Mouse (Mus musculus) forebrain, embryonic 12.5 days (tissue): ENCODE data around the gene Gm21988. TPM values are rescaled to one million over a fixed set of nuclear protein-coding genes. Genes with fewer than 3 reads are reported as not detected.

Experiments
- ATAC-seq: fragments of 200-750 bp; cut with Nextera tagmentation; 2 replicates; pipeline ENCODE4 v1.8.0; 2017; ENCODE audit warnings: moderate TSS enrichment; ENCODE audit not compliant: low FRiP score
- H3K27ac ChIP-seq: fragments of 300-500 bp; sonication (generic); 2 replicates; pipeline ENCODE4 v1.5.1; 2016; ENCODE audit warnings: mild to moderate bottlenecking
- H3K27me3 ChIP-seq: fragments of 300-500 bp; sonication (generic); 2 replicates; pipeline ENCODE4 v1.6.1; 2016; ENCODE audit warnings: mild to moderate bottlenecking
- H3K36me3 ChIP-seq: fragments of 300-500 bp; sonication (generic); replicated peaks from 2 replicates; pipeline ENCODE4 v1.6.1; 2016; ENCODE audit warnings: mild to moderate bottlenecking
- H3K4me1 ChIP-seq: fragments of 300-500 bp; sonication (generic); 2 replicates; pipeline ENCODE4 v1.6.1; 2016
- H3K4me2 ChIP-seq: fragments of 300-500 bp; sonication (generic); 2 replicates; pipeline ENCODE4 v1.6.1; 2016; ENCODE audit warnings: mild to moderate bottlenecking, moderate library complexity
- H3K4me3 ChIP-seq: fragments of 300-500 bp; sonication (generic); replicated peaks from 2 replicates; pipeline ENCODE4 v1.5.1; 2016; ENCODE audit warnings: mild to moderate bottlenecking
- H3K9ac ChIP-seq: fragments of 300-500 bp; sonication (generic); 2 replicates; pipeline ENCODE4 v1.6.1; 2016; ENCODE audit warnings: mild to moderate bottlenecking
- H3K9me3 ChIP-seq: fragments of 300-500 bp; sonication (generic); 2 replicates; pipeline ENCODE4 v1.6.1; 2016
- WGBS: fragments of 180-500 bp; shearing (Covaris S2); methylation state at CpG from one replicate; pipeline ENCODE4 v1.1.7; 2016; 5-methylcytosine and 5-hydroxymethylcytosine counted together
- polyA plus RNA-seq: library from polyadenylated mRNA; unstranded; fragments of >200 nt; fragmentation: Nextera tagmentation; extraction: Ambion mirVana; gene quantifications from 2 replicates; pipeline ENCODE4 v1.2.1, GENCODE M21; 2016

Gene Gm21988
- polyA plus RNA-seq, 1 experiment from 2014 or later, result 11.2 TPM

GRCm38 (mm10) chr11:70221603-70222500, 17.8 kb downstream of the Gm21988 start:
- Histone ChIP-seq H3K4me1 (peaks cover 45% of the 10 kb centered on the region), H3K27me3 (peaks cover 52% of the 10 kb centered on the region), H3K4me3 (peak overlapping the region; percentile 57), H3K36me3 (peaks cover 13% of the 10 kb centered on the region), H3K9me3 (no peaks in the 10 kb centered on the region), H3K4me2 (peak overlapping the region; percentile 91), H3K27ac (peak overlapping the region; percentile 82; the same call in 1 of the 2 replicates), H3K9ac (peak overlapping the region; percentile 77)
- ATAC-seq, result no peak
- 9% methylated on average over 14 of the region's 14 CpGs for WGBS

- H3K27ac ChIP-seq, result peak within 1 kb of the TSS; percentile 91
- peaks cover 52% of the 10 kb centered on the region for H3K27me3 ChIP-seq
- peak within 1 kb of the TSS; percentile 77 for H3K9ac ChIP-seq
- peak within 1 kb of the TSS; percentile 57 for H3K4me3 ChIP-seq
- peaks cover 15% of the 10 kb centered on the region for H3K36me3 ChIP-seq
- peaks cover 36% of the 10 kb centered on the region for H3K4me1 ChIP-seq
- ATAC-seq, result peak; percentile 96
- under 1% methylated on average over 28 of the region's 28 CpGs for WGBS
- no peaks in the 10 kb centered on the region for H3K9me3 ChIP-seq
- peak within 1 kb of the TSS; percentile 91 for H3K4me2 ChIP-seq
Observed at GRCm38 (mm10) chr11:70220731-70221602, 18.7 kb downstream of the Gm21988 start, which contains the start of gene Slc16a13. Slc16a13 (minus strand) TSS chr11:70221064.

GRCm38 (mm10) chr11:70220323-70220722, 19.3 kb downstream of the Gm21988 start:
- Histone ChIP-seq H3K9ac (peak overlapping the region; percentile 77), H3K27ac (peak overlapping the region; percentile 91), H3K4me2 (peak overlapping the region; percentile 91), H3K4me1 (peaks cover 34% of the 10 kb centered on the region), H3K4me3 (peak overlapping the region; percentile 57), H3K9me3 (no peaks in the 10 kb centered on the region), H3K36me3 (peaks cover 15% of the 10 kb centered on the region), H3K27me3 (peaks cover 52% of the 10 kb centered on the region)
- ATAC-seq, result no peak
- 1% methylated on average over 24 of the region's 24 CpGs for WGBS

DNA sequence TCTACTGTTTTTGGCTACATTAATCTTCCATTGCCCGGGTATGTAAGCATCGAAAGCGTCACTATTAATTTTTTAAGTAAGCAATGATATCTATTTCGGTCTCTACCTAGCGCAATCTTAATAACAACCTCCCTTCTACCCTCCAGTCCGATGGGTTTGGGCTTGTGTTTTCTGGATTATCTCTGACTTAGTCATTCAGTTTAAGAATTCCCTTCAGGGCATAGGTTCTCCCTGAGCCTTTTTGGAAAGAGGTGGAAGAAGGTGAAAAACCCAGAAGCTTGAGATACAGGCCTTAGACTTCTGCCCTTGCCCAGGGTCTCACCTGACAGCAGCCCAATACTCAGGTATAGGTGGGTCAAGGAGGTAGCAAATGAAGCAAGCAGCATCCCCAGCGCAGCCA, 19.8 kb downstream of the Gm21988 start:
- Histone ChIP-seq H3K27me3 (peaks cover 52% of the 10 kb centered on the region), H3K9me3 (no peaks in the 10 kb centered on the region)
- 57% methylated on average over 7 of the region's 7 CpGs for WGBS

DNA sequence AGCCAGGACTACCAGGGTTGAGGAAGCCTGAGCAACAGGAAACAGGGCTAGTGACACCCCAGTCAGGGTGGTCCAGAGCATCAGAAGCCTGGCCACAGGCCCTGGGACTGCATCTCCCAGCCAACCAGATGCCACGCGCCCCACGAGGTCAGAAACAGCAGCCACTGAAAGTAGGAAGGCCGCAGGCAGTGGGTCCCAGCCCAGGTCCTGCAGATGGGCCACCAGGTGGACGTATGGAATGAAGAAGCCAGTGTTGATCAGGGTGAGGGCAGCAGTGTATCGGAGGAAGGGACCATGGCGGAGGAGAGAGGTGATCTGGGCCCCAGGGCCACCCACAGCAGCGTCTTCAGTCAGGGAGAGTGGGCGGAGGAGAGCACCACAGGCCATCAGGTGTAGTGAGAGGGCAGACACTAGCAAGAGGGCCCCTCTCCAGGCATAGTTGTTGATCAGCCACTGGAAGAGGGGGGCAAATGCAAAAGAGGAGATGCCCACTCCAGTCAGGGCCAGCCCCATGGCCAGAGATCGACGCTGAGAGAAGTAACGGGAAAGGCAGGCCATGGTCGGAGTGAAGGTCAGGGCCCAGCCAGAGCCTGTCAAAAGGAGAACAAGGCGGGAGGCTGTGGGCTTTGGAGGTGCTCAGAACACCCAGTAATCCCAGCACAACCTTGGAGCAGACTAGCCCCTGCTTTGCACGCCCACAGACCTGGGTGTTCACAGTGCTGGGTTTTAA, 20.7 kb downstream of the Gm21988 start:
- Histone ChIP-seq H3K9ac (no peak overlapping the region), H3K36me3 (peaks cover 15% of the 10 kb centered on the region), H3K4me2 (peak overlapping the region; percentile 91), H3K9me3 (no peaks in the 10 kb centered on the region), H3K27me3 (peaks cover 52% of the 10 kb centered on the region), H3K4me3 (peak overlapping the region; percentile 8; the same call in 1 of the 2 replicates), H3K27ac (no peak overlapping the region), H3K4me1 (peaks cover 46% of the 10 kb centered on the region)
- WGBS, result 92% methylated on average over 15 of the region's 15 CpGs
- no peak for ATAC-seq

More for the DNA sequence above, 19.8 kb downstream of the Gm21988 start:
- ATAC-seq, result no peak
- Histone ChIP-seq H3K4me1 (peaks cover 37% of the 10 kb centered on the region), H3K36me3 (peaks cover 15% of the 10 kb centered on the region), H3K27ac (peak overlapping the region; percentile 91), H3K4me3 (peak overlapping the region; percentile 57), H3K4me2 (peak overlapping the region; percentile 91), H3K9ac (peak overlapping the region; percentile 77)

- Histone ChIP-seq H3K27ac (no peak overlapping the region), H3K27me3 (peaks cover 55% of the 10 kb centered on the region), H3K9me3 (no peaks in the 10 kb centered on the region), H3K9ac (no peak overlapping the region), H3K4me3 (no peak overlapping the region), H3K4me2 (no peak overlapping the region), H3K36me3 (peaks cover 15% of the 10 kb centered on the region), H3K4me1 (peaks cover 50% of the 10 kb centered on the region)
- 91% methylated on average over 4 of the region's 4 CpGs for WGBS
- ATAC-seq, result no peak
Observed at GRCm38 (mm10) chr11:70218039-70218438, 21.6 kb downstream of the Gm21988 start.

DNA sequence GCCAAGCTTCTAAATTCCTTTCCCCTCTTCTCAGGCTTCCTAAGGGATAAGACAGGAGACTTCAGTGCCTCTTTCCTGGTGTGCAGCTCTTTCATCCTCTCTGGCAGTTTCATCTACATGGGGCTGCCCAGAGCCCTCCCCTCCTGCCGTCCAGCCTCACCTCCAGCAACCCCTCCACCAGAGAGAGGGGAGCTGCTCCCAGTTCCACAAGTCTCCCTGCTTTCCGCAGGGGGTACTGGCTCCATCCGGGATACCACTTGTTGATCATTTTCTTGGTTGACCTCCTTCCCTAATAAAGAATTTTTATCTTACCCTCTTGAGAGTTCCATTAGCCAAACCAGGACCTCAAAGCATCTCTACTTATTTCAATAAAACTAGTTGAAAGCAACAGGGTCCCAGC, 23.5 kb downstream of the Gm21988 start:
- H3K4me2 ChIP-seq, result no peak overlapping the region
- WGBS, result 47% methylated on average over 3 of the region's 3 CpGs
- peaks cover 59% of the 10 kb centered on the region for H3K27me3 ChIP-seq
- no peak overlapping the region for H3K4me3 ChIP-seq
- no peak overlapping the region for H3K9ac ChIP-seq
- no peak for ATAC-seq
- H3K9me3 ChIP-seq, result no peaks in the 10 kb centered on the region
- no peak overlapping the region for H3K27ac ChIP-seq
- peaks cover 15% of the 10 kb centered on the region for H3K36me3 ChIP-seq
- peaks cover 37% of the 10 kb centered on the region for H3K4me1 ChIP-seq

DNA sequence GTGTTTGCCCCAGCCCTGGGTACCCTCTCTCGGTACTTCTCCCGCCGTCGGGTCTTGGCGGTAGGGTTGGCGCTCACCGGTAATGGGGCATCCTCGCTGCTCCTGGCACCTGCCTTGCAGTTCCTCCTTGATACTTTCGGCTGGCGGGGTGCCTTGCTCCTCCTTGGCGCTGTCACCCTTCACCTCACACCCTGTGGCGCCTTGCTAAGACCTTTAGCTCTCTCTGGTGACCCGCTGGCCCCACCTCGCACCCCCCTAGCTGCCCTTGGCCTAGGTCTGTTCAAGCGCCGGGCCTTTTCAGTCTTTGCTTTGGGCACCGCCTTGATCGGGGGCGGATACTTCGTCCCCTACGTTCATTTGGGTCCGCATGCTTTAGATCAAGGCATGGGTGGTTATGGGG, 24.3 kb downstream of the Gm21988 start:
- Histone ChIP-seq H3K9me3 (no peaks in the 10 kb centered on the region), H3K4me1 (peaks cover 36% of the 10 kb centered on the region), H3K27me3 (peaks cover 59% of the 10 kb centered on the region), H3K9ac (peak overlapping the region; percentile 17; the same call in 1 of the 2 replicates), H3K27ac (no peak overlapping the region), H3K4me3 (peak overlapping the region; percentile 36; the same call in 1 of the 2 replicates), H3K4me2 (peak overlapping the region; percentile 59; the same call in 1 of the 2 replicates), H3K36me3 (peaks cover 15% of the 10 kb centered on the region)
- WGBS, result 11% methylated on average over 22 of the region's 22 CpGs
- no peak for ATAC-seq

DNA sequence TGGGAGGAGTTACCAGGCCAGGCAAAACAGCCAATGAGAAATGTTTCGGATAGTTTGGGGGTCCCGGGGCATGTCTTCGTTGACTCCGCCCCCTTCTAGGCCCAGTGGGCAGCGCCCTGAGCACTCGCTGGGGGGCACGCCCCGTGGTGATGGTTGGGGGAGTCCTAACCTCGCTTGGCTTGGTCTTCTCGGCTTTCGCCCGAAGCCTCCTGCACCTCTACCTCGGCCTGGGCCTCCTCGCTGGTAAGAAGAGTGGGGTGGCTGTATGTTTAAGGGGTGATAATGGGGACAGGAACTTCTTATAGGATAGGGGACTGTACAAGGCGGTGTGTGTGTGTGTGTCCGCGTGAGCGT, 24.8 kb downstream of the Gm21988 start:
- Histone ChIP-seq H3K27me3 (peaks cover 59% of the 10 kb centered on the region), H3K9me3 (no peaks in the 10 kb centered on the region), H3K36me3 (peaks cover 15% of the 10 kb centered on the region), H3K27ac (no peak overlapping the region), H3K4me3 (peak overlapping the region; percentile 36), H3K4me1 (peaks cover 31% of the 10 kb centered on the region), H3K9ac (peak overlapping the region; percentile 47; the same call in 1 of the 2 replicates), H3K4me2 (peak overlapping the region; percentile 59)
- no peak for ATAC-seq
- WGBS, result 2% methylated on average over 18 of the region's 18 CpGs

GRCm38 (mm10) chr11:70214191-70214855, 25.3 kb downstream of the Gm21988 start:
- 2% methylated on average over 46 of the region's 46 CpGs for WGBS
- peaks cover 15% of the 10 kb centered on the region for H3K36me3 ChIP-seq
- peak overlapping the region; percentile 36 for H3K4me3 ChIP-seq
- peaks cover 59% of the 10 kb centered on the region for H3K27me3 ChIP-seq
- H3K9ac ChIP-seq, result peak overlapping the region; percentile 47
- 0 out of 2 replicates have a peak, but pooled peaks have one; percentile 39 for ATAC-seq
- no peak overlapping the region for H3K27ac ChIP-seq
- H3K4me2 ChIP-seq, result peak overlapping the region; percentile 59
- H3K4me1 ChIP-seq, result peaks cover 26% of the 10 kb centered on the region
- no peaks in the 10 kb centered on the region for H3K9me3 ChIP-seq

DNA sequence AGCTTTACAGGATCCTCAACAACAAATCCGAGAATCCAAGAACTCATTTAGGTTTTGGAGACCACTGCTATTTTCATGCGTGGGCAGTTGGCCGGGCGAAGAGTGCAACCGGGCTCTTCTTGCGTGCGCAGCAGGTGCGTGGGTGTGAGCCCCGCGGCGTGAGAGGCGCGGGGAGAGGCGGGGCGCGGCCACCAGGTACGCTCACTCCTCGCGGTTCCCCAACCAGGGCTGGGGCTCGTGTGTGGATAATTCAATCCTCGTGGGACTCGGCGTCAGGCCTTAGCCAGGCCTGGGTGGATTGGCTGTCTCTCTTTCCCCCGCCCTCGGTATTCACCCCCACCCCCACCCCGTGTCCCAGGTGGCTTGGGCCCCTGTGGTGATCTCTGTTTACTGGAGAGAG, 25.9 kb downstream of the Gm21988 start:
- H3K27me3 ChIP-seq, result peaks cover 59% of the 10 kb centered on the region
- ATAC-seq, result 0 out of 2 replicates have a peak, but pooled peaks have one; percentile 13
- H3K9ac ChIP-seq, result peak overlapping the region; percentile 47; the same call in 1 of the 2 replicates
- WGBS, result 7% methylated on average over 26 of the region's 26 CpGs
- no peaks in the 10 kb centered on the region for H3K9me3 ChIP-seq
- H3K4me3 ChIP-seq, result peak overlapping the region; percentile 36
- H3K36me3 ChIP-seq, result peaks cover 15% of the 10 kb centered on the region
- H3K4me2 ChIP-seq, result peak overlapping the region; percentile 59
- no peak overlapping the region for H3K27ac ChIP-seq
- peaks cover 20% of the 10 kb centered on the region for H3K4me1 ChIP-seq
